Mouse (Mus musculus): ENCODE measurements around the gene Tesc.

GRCm38 (mm10) chr5:118059646-118060045 lies 32.1 kb downstream of the Tesc start:
- TF ChIP-seq CTCF (IDR thresholded peaks at IDR 0.05; ENCODE audit: low read depth, low read length): no peak
- no peak for TF ChIP-seq GATA1 (IDR thresholded peaks at IDR 0.05; ENCODE audit: borderline replicate concordance, low read length)
